ENCODE assay signal across 8 mouse cellular contexts in genomic region chr3:133310809-133311179, GRCm38 (mm10). TPM values are rescaled to one million over a fixed set of nuclear protein-coding genes. Genes with fewer than 3 reads are reported as not detected.
DNase-seq lines count a peak whose midpoint lies in the region; ATAC-seq and TF ChIP-seq lines count a peak whose summit lies in the region.

No protein-coding gene starts in this region.

- peak overlapping the region; percentile 70 for H3K4me2 ChIP-seq in intestine, embryonic 16.5 days (ENCODE audit: low read depth, low read length)
- H3K4me2 ChIP-seq in neural tube, embryonic 13.5 days, result peak overlapping the region; percentile 68

- peaks cover 4% of the 10 kb centered on the region; the same call in 1 of the 2 replicates for H3K36me3 ChIP-seq in intestine, embryonic 16.5 days (ENCODE audit: control insufficient read depth, insufficient read depth, low read length)
- no peaks in the 10 kb centered on the region for H3K36me3 ChIP-seq in neural tube, embryonic 13.5 days

- H3K4me3 ChIP-seq in cerebellum, adult 2 months (replicated peaks; ENCODE audit: insufficient read depth, low read depth, low read length), result peak overlapping the region; percentile 91
- peak overlapping the region; percentile 83 for H3K4me3 ChIP-seq in intestine, embryonic 16.5 days (ENCODE audit: low read length)
- H3K4me3 ChIP-seq in neural tube, embryonic 13.5 days, result peak overlapping the region; percentile 84

- no peak for DNase-seq in cerebellum, adult 2 months
- DNase-seq in cerebellum, adult 9-11 months, result no peak
- DNase-seq in ovary, postnatal 14 days (ENCODE audit: low spot score), result peak; percentile 22
- DNase-seq in ovary, postnatal 10 days (ENCODE audit: low spot score), result no peak
- no peak for DNase-seq in urinary bladder, adult 2 months (ENCODE audit: low spot score)
- no peak for DNase-seq in yolk sac, embryonic 10.5 days (ENCODE audit: low spot score)

- H3K27ac ChIP-seq in cerebellum, adult 2 months (ENCODE audit: insufficient read depth, low read length), result peak overlapping the region; percentile 95
- H3K27ac ChIP-seq in intestine, embryonic 16.5 days (ENCODE audit: low read length), result peak overlapping the region; percentile 98
- peak overlapping the region; percentile 98 for H3K27ac ChIP-seq in neural tube, embryonic 13.5 days (replicated peaks)

- TF ChIP-seq POLR2A in cerebellum, adult 2 months (IDR thresholded peaks at IDR 0.05; ENCODE audit: borderline replicate concordance, insufficient read depth, low read length), result no peak

- no peaks in the 10 kb centered on the region for H3K4me1 ChIP-seq in cerebellum, adult 2 months (ENCODE audit: control insufficient read depth, insufficient read depth, low read length)
- peaks cover 8% of the 10 kb centered on the region; the same call in 1 of the 2 replicates for H3K4me1 ChIP-seq in intestine, embryonic 16.5 days (ENCODE audit: control insufficient read depth, insufficient read depth, low read length)
- peaks cover 17% of the 10 kb centered on the region for H3K4me1 ChIP-seq in neural tube, embryonic 13.5 days (replicated peaks)

- TF ChIP-seq CTCF in cerebellum, adult 2 months (IDR thresholded peaks at IDR 0.05; ENCODE audit: borderline replicate concordance, insufficient read depth, low read depth, low read length), result no peak

- WGBS in cerebellum, adult 2 months, result 14% methylated on average over 14 of the region's 14 CpGs
- WGBS in intestine, embryonic 16.5 days, result 19% methylated on average over 14 of the region's 14 CpGs
- 15% methylated on average over 14 of the region's 14 CpGs for WGBS in neural tube, embryonic 13.5 days

- H3K9me3 ChIP-seq in intestine, embryonic 16.5 days (ENCODE audit: control insufficient read depth, low read length), result 0 out of 2 replicates have a peak, but pooled peaks cover 2% of the 10 kb centered on the region
- no peaks in the 10 kb centered on the region for H3K9me3 ChIP-seq in neural tube, embryonic 13.5 days

- peak; percentile 16; the same call in 1 of the 2 replicates for ATAC-seq in intestine, embryonic 16.5 days
- ATAC-seq in neural tube, embryonic 13.5 days (ENCODE audit: low read depth), result peak; percentile 29

- peak overlapping the region; percentile 97 for H3K9ac ChIP-seq in intestine, embryonic 16.5 days (ENCODE audit: low read depth, low read length)
- peak overlapping the region; percentile 96 for H3K9ac ChIP-seq in neural tube, embryonic 13.5 days

- no peaks in the 10 kb centered on the region for H3K27me3 ChIP-seq in cerebellum, adult 2 months (ENCODE audit: control insufficient read depth, insufficient read depth, low read length)
- H3K27me3 ChIP-seq in intestine, embryonic 16.5 days (replicated peaks; ENCODE audit: control insufficient read depth, insufficient read depth, low read length), result no peaks in the 10 kb centered on the region
- H3K27me3 ChIP-seq in neural tube, embryonic 13.5 days, result no peaks in the 10 kb centered on the region

RNA-seq across cellular contexts. Expression of gene Ppa2, which starts 0.9 kb away (rescaled TPM):
- polyA plus RNA-seq in cerebellum, adult 2 months (2012; rRNA removed), result 75.8 and 76.3 TPM in 2 replicates
- polyA plus RNA-seq in intestine, embryonic 16.5 days (2015; fragmentation: Nextera tagmentation; extraction: Ambion mirVana), result 146 and 149 TPM in 2 replicates
- 84.4 and 86.9 TPM in 2 replicates for polyA plus RNA-seq in neural tube, embryonic 13.5 days (2015; fragmentation: Nextera tagmentation; extraction: Ambion mirVana)
- polyA plus RNA-seq in urinary bladder, adult 2 months (2012; rRNA removed), result 47.7 and 52.3 TPM in 2 replicates
